Mouse (Mus musculus) myocyte (in vitro differentiated cells): ENCODE measurements around the gene Tmem82.

Experiments
- MAX ChIP-seq: IDR thresholded peaks from one replicate; pipeline ENCODE4 v1.6.1; 2011; ENCODE audit warnings: low read depth, mild to moderate bottlenecking, control low read depth
- MYOD1 ChIP-seq, 3 experiments: IDR thresholded peaks; one replicate each; pipeline ENCODE4 v1.6.1; 2011; ENCODE audit warnings: control low read depth in 2 of 3, low read depth in 2 of 3, mild to moderate bottlenecking in 2 of 3, moderate library complexity in 1 of 3; ENCODE audit not compliant: insufficient read length in 2 of 3, control insufficient read depth in 1 of 3
- MYOG ChIP-seq, 3 experiments: IDR thresholded peaks; one replicate each; pipeline ENCODE4 v1.6.1; 2011; ENCODE audit warnings: control low read depth in 2 of 3, low read depth in 2 of 3, mild to moderate bottlenecking in 2 of 3; ENCODE audit not compliant: insufficient read length in 2 of 3, control insufficient read depth in 1 of 3, insufficient read depth in 1 of 3
- POLR2A ChIP-seq: IDR thresholded peaks from one replicate; pipeline ENCODE4 v1.6.1; 2011; ENCODE audit warnings: low read depth, mild to moderate bottlenecking, control low read depth, moderate library complexity; ENCODE audit not compliant: insufficient read length
- POLR2AphosphoS2 ChIP-seq: IDR thresholded peaks from one replicate; pipeline ENCODE4 v1.6.1; 2011; ENCODE audit warnings: low read depth, control low read depth; ENCODE audit not compliant: insufficient read length
- TCF12 ChIP-seq: IDR thresholded peaks from one replicate; pipeline ENCODE4 v1.6.1; 2011; ENCODE audit warnings: mild to moderate bottlenecking, control low read depth; ENCODE audit not compliant: poor library complexity, insufficient read depth, severe bottlenecking
- USF1 ChIP-seq: IDR thresholded peaks from one replicate; pipeline ENCODE4 v1.6.1; 2011; ENCODE audit warnings: low read depth, mild to moderate bottlenecking, control low read depth, moderate library complexity

DNA sequence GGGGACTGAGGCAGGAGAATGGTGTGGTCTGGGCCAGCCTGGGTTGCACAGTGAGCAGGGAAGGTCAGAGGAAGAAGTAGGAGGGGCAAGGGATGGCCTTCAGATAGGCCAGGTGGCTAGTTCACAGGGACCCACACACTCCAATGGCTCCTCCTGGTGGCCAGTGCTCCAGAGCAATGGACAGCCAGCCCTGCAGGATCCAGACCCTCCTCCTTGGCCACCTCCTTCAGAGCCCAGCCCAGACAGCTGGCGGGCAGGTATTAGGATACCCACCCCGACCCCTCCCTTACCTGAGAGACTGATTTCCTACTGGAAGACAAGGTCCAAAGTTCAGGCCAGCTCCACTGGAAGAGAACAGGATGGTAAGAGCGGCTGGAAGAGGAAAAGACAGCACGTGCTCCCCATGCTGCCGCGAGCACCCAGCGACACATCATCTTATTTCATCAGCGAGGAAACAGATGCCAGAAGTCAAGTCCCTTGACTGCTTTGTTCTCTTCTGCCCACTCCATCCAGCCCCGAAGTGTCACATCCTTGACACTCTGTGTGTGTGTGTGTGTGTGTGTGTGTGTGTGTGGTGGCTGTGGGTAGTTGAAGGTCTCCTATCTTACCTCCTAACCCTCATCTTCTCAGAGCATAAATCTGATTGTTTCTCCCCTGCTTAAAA is 22.7 kb downstream of the Tmem82 start:
- TF ChIP-seq MAX: no peak
- TF ChIP-seq POLR2AphosphoS2: no peak
- no peak for TF ChIP-seq MYOG (IDR thresholded peaks at IDR 0.05; ENCODE audit: control insufficient read depth in 1 of 3, insufficient read depth in 1 of 3, insufficient read length in 2 of 3, low read depth in 2 of 3)
- TF ChIP-seq POLR2A: no peak
- TF ChIP-seq MYOD1 (IDR thresholded peaks at IDR 0.05; ENCODE audit: control insufficient read depth in 1 of 3, insufficient read length in 2 of 3, low read depth in 2 of 3): no peak
- no peak for TF ChIP-seq USF1
- no peak for TF ChIP-seq TCF12
